Mouse (Mus musculus) neural tube, embryonic 11.5 days (tissue): ENCODE measurements around the gene Mta2. TPM values are rescaled to one million over a fixed set of nuclear protein-coding genes. Genes with fewer than 3 reads are reported as not detected.

Source experiments
- ATAC-seq: fragments of 200-750 bp; cut with Nextera tagmentation; 2 replicates; pipeline ENCODE4 v1.8.0; 2017; ENCODE audit warnings: moderate number of reproducible peaks, mild to moderate bottlenecking, moderate TSS enrichment, moderate library complexity; ENCODE audit not compliant: insufficient read depth, low FRiP score, low TSS enrichment
- DNase-seq: peaks from one replicate; pipeline ENCODE4 v3.0.0-alpha.2; 2015; ENCODE audit warnings: low spot score
- H3K27ac ChIP-seq: fragments of 300-500 bp; sonication (generic); 2 replicates; pipeline ENCODE4 v1.5.1; 2014; ENCODE audit warnings: low read depth, mild to moderate bottlenecking, low read length
- H3K27me3 ChIP-seq: fragments of 300-500 bp; sonication (generic); 2 replicates; pipeline ENCODE4 v1.6.1; 2014; ENCODE audit warnings: mild to moderate bottlenecking, low read length, mixed read lengths; ENCODE audit not compliant: control insufficient read depth, insufficient read depth
- H3K36me3 ChIP-seq: fragments of 300-500 bp; sonication (generic); 2 replicates; pipeline ENCODE4 v1.6.1; 2014; ENCODE audit warnings: mild to moderate bottlenecking, low read length, moderate library complexity, mixed read lengths; ENCODE audit not compliant: control insufficient read depth, insufficient read depth
- H3K4me1 ChIP-seq: fragments of 300-500 bp; sonication (generic); 2 replicates; pipeline ENCODE4 v1.6.1; 2014; ENCODE audit warnings: low read length, mixed read lengths; ENCODE audit not compliant: control insufficient read depth, insufficient read depth
- H3K4me2 ChIP-seq: fragments of 300-500 bp; sonication (generic); 2 replicates; pipeline ENCODE4 v1.6.1; 2014; ENCODE audit warnings: low read depth, mild to moderate bottlenecking, moderate library complexity
- H3K4me3 ChIP-seq: fragments of 300-500 bp; sonication (generic); 2 replicates; pipeline ENCODE4 v1.5.1; 2014; ENCODE audit warnings: low read depth, low read length
- H3K9ac ChIP-seq: fragments of 300-500 bp; sonication (generic); 2 replicates; pipeline ENCODE4 v1.6.1; 2014; ENCODE audit warnings: mild to moderate bottlenecking, low read length
- H3K9me3 ChIP-seq: fragments of 300-500 bp; sonication (generic); 2 replicates; pipeline ENCODE4 v1.6.1; 2016; ENCODE audit warnings: low read length; ENCODE audit not compliant: control insufficient read depth
- WGBS: fragments of 180-500 bp; shearing (Covaris S2); extraction: QIAGEN DNeasy Blood & Tissue Kit; methylation state at CpG from one replicate; pipeline ENCODE4 v1.1.7; 2014; 5-methylcytosine and 5-hydroxymethylcytosine counted together
- polyA plus RNA-seq: library from polyadenylated mRNA; unstranded; fragments of >200 nt; fragmentation: Nextera tagmentation; extraction: Ambion mirVana; gene quantifications from 2 replicates; pipeline ENCODE4 v1.2.1, GENCODE M21; 2014

Mta2 gene
- polyA plus RNA-seq, 1 experiment from 2014 or later, result 57.5 TPM

- Histone ChIP-seq H3K9me3 (no peaks in the 10 kb centered on the region), H3K27ac (no peak overlapping the region), H3K4me1 (peaks cover 9% of the 10 kb centered on the region; the same call in 1 of the 2 replicates), H3K27me3 (no peaks in the 10 kb centered on the region), H3K4me2 (peak overlapping the region; percentile 42), H3K9ac (peak overlapping the region; percentile 99; the same call in 1 of the 2 replicates), H3K36me3 (peaks cover 6% of the 10 kb centered on the region), H3K4me3 (0 out of 2 replicates have a peak overlapping the region, but pooled peaks have one; percentile 6)
- ATAC-seq (no peak), DNase-seq (no peak)
- WGBS, result 77% methylated on average over 15 of the region's 15 CpGs
These were observed 1.0 kb upstream of the Mta2 start for GRCm38 (mm10) chr19:8940526-8941133.

- 25% methylated on average over 10 of the region's 10 CpGs for WGBS
- no peak for DNase-seq
- Histone ChIP-seq H3K27me3 (no peaks in the 10 kb centered on the region), H3K36me3 (peaks cover 9% of the 10 kb centered on the region), H3K4me3 (peak overlapping the region; percentile 96), H3K9me3 (no peaks in the 10 kb centered on the region), H3K9ac (peak overlapping the region; percentile 99), H3K4me1 (peaks cover 9% of the 10 kb centered on the region; the same call in 1 of the 2 replicates), H3K27ac (peak overlapping the region; percentile 98), H3K4me2 (peak overlapping the region; percentile 42)
- ATAC-seq, result peak; percentile 46; the same call in 1 of the 2 replicates
These were observed 550 bp upstream of the Mta2 start for GRCm38 (mm10) chr19:8941136-8941514.

- peak overlapping the region; percentile 98 for H3K27ac ChIP-seq
- no peak for DNase-seq
- under 1% methylated on average over 46 of the region's 46 CpGs for WGBS
- peaks cover 18% of the 10 kb centered on the region for H3K36me3 ChIP-seq
- ATAC-seq, result peak; percentile 61
- peak overlapping the region; percentile 42 for H3K4me2 ChIP-seq
- H3K4me1 ChIP-seq, result peaks cover 9% of the 10 kb centered on the region; the same call in 1 of the 2 replicates
- H3K9me3 ChIP-seq, result no peaks in the 10 kb centered on the region
- H3K4me3 ChIP-seq, result peak overlapping the region; percentile 96
- peak overlapping the region; percentile 99 for H3K9ac ChIP-seq
- no peaks in the 10 kb centered on the region for H3K27me3 ChIP-seq
These were observed 745 bp downstream of the Mta2 start for GRCm38 (mm10) chr19:8942276-8942964.

GRCm38 (mm10) chr19:8943047-8943446 lies 1.4 kb downstream of the Mta2 start:
- Histone ChIP-seq H3K4me1 (peaks cover 9% of the 10 kb centered on the region; the same call in 1 of the 2 replicates), H3K4me2 (peak overlapping the region; percentile 42), H3K36me3 (peaks cover 20% of the 10 kb centered on the region), H3K9me3 (no peaks in the 10 kb centered on the region), H3K4me3 (peak overlapping the region; percentile 96), H3K9ac (peak overlapping the region; percentile 99), H3K27ac (no peak overlapping the region), H3K27me3 (no peaks in the 10 kb centered on the region)
- WGBS, result 67% methylated on average over 2 of the region's 2 CpGs
- DNase-seq (no peak), ATAC-seq (no peak)

GRCm38 (mm10) chr19:8944062-8944461 lies 2.4 kb downstream of the Mta2 start:
- H3K4me3 ChIP-seq, result no peak overlapping the region; the same call in 1 of the 2 replicates
- 82% methylated on average over 5 of the region's 5 CpGs for WGBS
- H3K36me3 ChIP-seq, result peaks cover 28% of the 10 kb centered on the region
- H3K4me2 ChIP-seq, result no peak overlapping the region
- ATAC-seq, result no peak
- DNase-seq, result no peak
- no peaks in the 10 kb centered on the region for H3K9me3 ChIP-seq
- H3K4me1 ChIP-seq, result peaks cover 9% of the 10 kb centered on the region; the same call in 1 of the 2 replicates
- no peaks in the 10 kb centered on the region for H3K27me3 ChIP-seq
- no peak overlapping the region for H3K9ac ChIP-seq
- no peak overlapping the region for H3K27ac ChIP-seq

GRCm38 (mm10) chr19:8944750-8945149 lies 3.1 kb downstream of the Mta2 start:
- Histone ChIP-seq H3K9ac (no peak overlapping the region), H3K27ac (no peak overlapping the region)

GRCm38 (mm10) chr19:8945251-8945650 lies 3.6 kb downstream of the Mta2 start:
- Histone ChIP-seq H3K4me3 (no peak overlapping the region), H3K36me3 (peaks cover 30% of the 10 kb centered on the region), H3K27ac (no peak overlapping the region), H3K9me3 (no peaks in the 10 kb centered on the region), H3K4me2 (no peak overlapping the region), H3K9ac (no peak overlapping the region), H3K4me1 (peaks cover 9% of the 10 kb centered on the region; the same call in 1 of the 2 replicates), H3K27me3 (no peaks in the 10 kb centered on the region)
- no peak for ATAC-seq
- no peak for DNase-seq
- 86% methylated on average over 6 of the region's 6 CpGs for WGBS

More at GRCm38 (mm10) chr19:8944750-8945149, 3.1 kb downstream of the Mta2 start:
- Histone ChIP-seq H3K4me2 (no peak overlapping the region), H3K4me1 (peaks cover 9% of the 10 kb centered on the region; the same call in 1 of the 2 replicates), H3K36me3 (peaks cover 30% of the 10 kb centered on the region), H3K9me3 (no peaks in the 10 kb centered on the region), H3K27me3 (no peaks in the 10 kb centered on the region), H3K4me3 (no peak overlapping the region)
- 59% methylated on average over 5 of the region's 5 CpGs for WGBS
- DNase-seq (peak; percentile 77), ATAC-seq (no peak)

GRCm38 (mm10) chr19:8946929-8947328 lies 5.3 kb downstream of the Mta2 start:
- Histone ChIP-seq H3K36me3 (peaks cover 36% of the 10 kb centered on the region), H3K4me2 (no peak overlapping the region), H3K27ac (no peak overlapping the region), H3K9ac (no peak overlapping the region), H3K27me3 (no peaks in the 10 kb centered on the region), H3K4me3 (no peak overlapping the region), H3K4me1 (peaks cover 6% of the 10 kb centered on the region; the same call in 1 of the 2 replicates), H3K9me3 (no peaks in the 10 kb centered on the region)
- no peak for ATAC-seq
- WGBS, result 95% methylated on average over 7 of the region's 7 CpGs
- DNase-seq, result no peak
